Mouse (Mus musculus) megakaryocyte, adult 5-6 weeks (primary cell): Measurements from ENCODE around the gene Rpl38. TPM values are rescaled to one million over a fixed set of nuclear protein-coding genes. Genes with fewer than 3 reads are reported as not detected.
"Not testable (repeated sequence)": the region's sequence is repeated elsewhere in the genome, so short reads cannot be mapped to it uniquely, and the experiment has no call there.

Source experiments
- ATAC-seq: 2 replicates; pipeline ENCODE4 v1.8.0; 2016; ENCODE audit warnings: mild to moderate bottlenecking, inconsistent platforms; ENCODE audit not compliant: poor library complexity, severe bottlenecking
- total RNA-seq, 2 experiments: library from RNA; stranded (forward) in 1 of 2; stranded (reverse) in 1 of 2; fragments of 153-499, 151-499 nt in 1 of 2; fragments of 221-1000, 200-1000 nt in 1 of 2; gene quantifications; 2 replicates each; pipeline versions ENCODE4 v1.2.3 to v1.2.4; 2015 to 2017

The Rpl38 gene
- total RNA-seq, 2 experiments from 2014 or later: 716 to 3,242 TPM

GRCm38 (mm10) chr11:114655350-114656008, 12.8 kb upstream of the Rpl38 start:
- ATAC-seq: peak; percentile 51

- ATAC-seq: no peak
Measured at GRCm38 (mm10) chr11:114656994-114657644, 11.2 kb upstream of the Rpl38 start.

GRCm38 (mm10) chr11:114657737-114658136, 10.6 kb upstream of the Rpl38 start:
- peak; percentile 62 for ATAC-seq

- ATAC-seq: no peak
Measured at GRCm38 (mm10) chr11:114662161-114662560, 6.2 kb upstream of the Rpl38 start.

- peak; percentile 90 for ATAC-seq
Measured at GRCm38 (mm10) chr11:114662746-114663362, 5.5 kb upstream of the Rpl38 start.

- no peak for ATAC-seq
Measured at GRCm38 (mm10) chr11:114664164-114664563, 4.2 kb upstream of the Rpl38 start.

- ATAC-seq: no peak
Measured at GRCm38 (mm10) chr11:114665463-114665862, 2.9 kb upstream of the Rpl38 start.

- no peak for ATAC-seq
Measured at GRCm38 (mm10) chr11:114666786-114667185, 1.5 kb upstream of the Rpl38 start.

GRCm38 (mm10) chr11:114667236-114667931, 940 bp upstream of the Rpl38 start:
- ATAC-seq: no peak

GRCm38 (mm10) chr11:114667932-114668285, 415 bp upstream of the Rpl38 start:
- not testable (repeated sequence) for ATAC-seq

GRCm38 (mm10) chr11:114668741-114669623, 658 bp downstream of the Rpl38 start:
- peak; percentile 66 for ATAC-seq

- peak; percentile 15; the same call in 1 of the 2 replicates for ATAC-seq
Measured at GRCm38 (mm10) chr11:114669651-114670168, 1.4 kb downstream of the Rpl38 start.

GRCm38 (mm10) chr11:114671147-114671546, 2.8 kb downstream of the Rpl38 start:
- no peak for ATAC-seq

- ATAC-seq: no peak
Measured at GRCm38 (mm10) chr11:114672794-114673718, 4.7 kb downstream of the Rpl38 start.

GRCm38 (mm10) chr11:114673719-114674050, 5.4 kb downstream of the Rpl38 start:
- ATAC-seq: no peak

- ATAC-seq: no peak
Measured at GRCm38 (mm10) chr11:114674180-114674579, 5.9 kb downstream of the Rpl38 start.

GRCm38 (mm10) chr11:114674796-114675195, 6.5 kb downstream of the Rpl38 start:
- not testable (repeated sequence) for ATAC-seq

- peak; percentile 91 for ATAC-seq
Measured at GRCm38 (mm10) chr11:114675341-114675825, 7.1 kb downstream of the Rpl38 start, which contains the start of gene Ttyh2. Ttyh2 (plus strand) TSS chr11:114675431.

GRCm38 (mm10) chr11:114675826-114676401, 7.6 kb downstream of the Rpl38 start:
- ATAC-seq: peak; percentile 49
